Mouse (Mus musculus) mouse embryonic stem cell (cell line): Measurements from ENCODE around the gene Echdc3.

ENCODE experiments used
- in situ Hi-C, 2 experiments: fragments of 300-500 bp; cut with MboI; formaldehyde crosslinking; loops; 1 replicate in 1 of 2; 3 replicates in 1 of 2; pipeline ENCODE4 v1.14.3; 2019 to 2020; ENCODE audit warnings: low sequenced_read_pairs in 2 of 2, low pct_unique_long_range_greater_than_20kb in 1 of 2, mixed read lengths in 1 of 2; ENCODE audit not compliant: unreplicated experiment in 1 of 2

Gene Echdc3

DNA sequence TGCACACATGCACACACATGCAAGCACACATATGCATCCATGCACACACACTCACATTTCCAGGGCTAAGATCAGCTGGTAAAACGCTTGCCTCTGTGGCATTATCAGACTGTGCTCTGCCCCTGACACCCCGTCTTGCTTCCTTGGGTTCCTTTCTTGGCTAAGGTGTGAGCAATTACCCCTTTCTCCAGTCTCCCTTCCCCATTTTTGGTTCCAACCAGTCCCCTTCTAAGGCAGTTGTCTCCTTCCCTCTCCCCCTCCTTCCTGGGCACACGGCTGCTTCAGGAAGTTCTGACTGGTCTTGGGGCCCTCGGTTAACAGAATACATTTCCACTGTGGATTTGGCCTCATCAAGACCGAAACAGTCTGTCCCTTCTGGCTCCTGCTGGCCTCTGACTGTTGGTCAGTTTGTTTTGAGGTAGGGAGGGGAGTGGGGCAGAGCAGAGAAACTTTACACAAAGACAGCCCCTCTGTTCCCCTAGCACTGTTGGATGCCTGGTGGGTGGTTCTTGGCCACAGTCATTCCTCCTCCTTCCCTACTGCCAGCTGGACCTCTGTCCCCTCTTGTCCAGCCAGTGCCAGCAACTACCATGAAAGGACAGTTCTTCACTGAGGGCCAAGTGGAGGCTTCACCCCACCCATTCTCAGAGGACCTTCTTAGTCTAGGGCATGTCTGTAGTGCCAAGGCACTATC is 16.9 kb upstream of the Echdc3 start:
- in situ Hi-C loops = no loop called here

GRCm38 (mm10) chr2:6227059-6227445 is 14.2 kb upstream of the Echdc3 start:
- in situ Hi-C loops = no loop called here

DNA sequence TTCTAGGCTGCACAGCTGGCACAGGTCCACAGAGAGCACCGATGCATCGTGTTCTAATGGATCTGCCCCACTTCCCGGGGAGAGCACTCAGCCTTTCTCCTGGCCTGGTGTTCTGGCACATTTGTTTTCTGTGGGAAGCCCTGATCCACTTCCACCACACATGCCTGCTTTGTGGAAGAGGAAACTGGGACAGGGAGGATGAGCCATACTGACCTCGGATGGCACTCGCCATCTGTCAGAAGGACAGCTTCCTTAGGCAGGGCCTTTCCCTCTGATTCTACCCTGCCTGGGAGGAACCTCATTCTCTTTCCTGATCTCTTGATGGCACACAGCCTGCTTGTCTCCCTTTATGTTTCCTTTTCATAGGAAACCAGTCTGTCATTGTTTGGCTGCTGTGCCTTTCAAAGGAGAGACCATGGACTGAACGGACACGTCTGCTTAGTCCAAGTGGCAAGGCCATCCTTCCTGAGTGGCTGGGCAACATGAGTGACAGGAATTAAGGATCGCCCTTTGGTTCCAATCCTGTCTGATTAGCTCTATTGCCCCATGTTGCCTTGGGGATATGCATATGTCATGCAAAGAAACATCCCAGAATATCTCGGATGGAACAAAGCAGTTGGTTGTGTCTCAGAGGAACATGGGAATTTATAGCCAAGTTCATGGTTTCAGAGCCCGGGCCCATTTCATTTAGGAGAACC is 13.7 kb upstream of the Echdc3 start:
- in situ Hi-C loops = no loop called here

- in situ Hi-C loops = loop anchor here in 1 of 2 experiments (5.0 kb wide), 1 partner anchor 187 kb away; no protein-coding TSS in a partner anchor
Measured at GRCm38 (mm10) chr2:6220141-6220805, 7.4 kb upstream of the Echdc3 start.

DNA sequence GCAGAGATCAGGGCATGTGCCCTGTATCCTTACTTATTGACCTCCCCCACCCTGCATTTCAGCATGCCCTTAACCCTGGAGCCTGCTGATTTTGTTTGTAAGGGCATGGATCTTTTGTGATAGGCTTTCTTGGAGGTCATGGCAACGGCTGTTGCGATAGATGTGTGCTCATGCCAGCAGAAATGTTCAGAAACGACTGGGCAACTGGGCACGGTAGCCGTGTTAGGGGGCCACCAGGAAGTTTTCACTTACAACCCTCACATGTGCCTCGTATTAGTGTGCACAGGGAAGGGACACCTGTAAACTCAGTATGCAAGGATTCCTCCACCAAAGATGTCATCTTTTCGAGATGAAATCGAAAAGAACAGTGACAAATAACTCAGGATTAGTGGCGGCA is 508 bp downstream of the Echdc3 start:
- in situ Hi-C loops = loop anchor here in 1 of 2 experiments (10.0 kb wide), 1 partner anchor 192 kb away; no protein-coding TSS in a partner anchor

DNA sequence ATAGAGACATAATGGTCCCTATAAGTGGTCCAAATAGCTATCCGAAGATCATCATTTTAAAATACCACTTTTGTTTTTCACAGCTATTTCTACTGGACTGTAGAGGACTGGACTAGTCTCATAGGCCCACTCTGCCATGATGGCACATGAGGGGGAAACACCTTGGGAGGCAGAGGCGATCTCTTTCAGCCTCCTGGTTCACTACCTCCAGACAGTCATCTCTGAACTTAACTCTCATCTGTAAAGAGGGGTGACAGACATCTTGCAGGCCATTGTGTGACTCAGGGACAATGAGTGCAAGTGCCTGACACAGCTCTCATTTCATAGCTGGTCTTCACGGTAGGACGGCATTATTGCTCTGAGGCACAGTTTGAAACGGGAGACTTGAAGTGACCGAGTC is 2.0 kb downstream of the Echdc3 start:
- in situ Hi-C loops = loop anchor here in 1 of 2 experiments (10.0 kb wide), 1 partner anchor 194 kb away; no protein-coding TSS in a partner anchor

DNA sequence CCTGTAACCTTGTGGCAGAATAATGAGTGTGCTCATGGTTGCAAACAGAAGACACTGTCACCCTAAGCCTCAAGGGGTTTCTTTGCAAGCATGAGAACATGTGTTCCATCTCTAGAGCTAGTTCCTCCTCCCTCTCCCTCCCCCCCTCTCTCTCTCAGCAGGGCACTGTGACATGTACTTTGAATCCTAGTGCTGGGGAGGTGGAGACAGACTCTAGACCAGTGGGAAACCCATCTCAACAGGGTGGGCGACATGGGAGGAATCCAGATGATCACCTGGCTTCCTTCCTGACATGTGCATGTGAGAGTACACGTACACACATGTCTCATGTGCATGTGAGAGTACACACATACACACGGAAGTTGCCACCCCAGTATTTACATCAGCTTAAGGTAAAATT is 3.1 kb downstream of the Echdc3 start:
- in situ Hi-C loops = loop anchor here in 1 of 2 experiments (10.0 kb wide), 1 partner anchor 195 kb away; no protein-coding TSS in a partner anchor

GRCm38 (mm10) chr2:6209116-6209515 is 3.7 kb downstream of the Echdc3 start:
- in situ Hi-C loops = no loop called here

GRCm38 (mm10) chr2:6207736-6208135 is 5.1 kb downstream of the Echdc3 start:
- in situ Hi-C loops = no loop called here

- in situ Hi-C loops = loop anchor here in 1 of 2 experiments (10.0 kb wide), 1 partner anchor 278 kb away; no protein-coding TSS in a partner anchor
Measured at GRCm38 (mm10) chr2:6196363-6196973, 16.4 kb downstream of the Echdc3 start.

DNA sequence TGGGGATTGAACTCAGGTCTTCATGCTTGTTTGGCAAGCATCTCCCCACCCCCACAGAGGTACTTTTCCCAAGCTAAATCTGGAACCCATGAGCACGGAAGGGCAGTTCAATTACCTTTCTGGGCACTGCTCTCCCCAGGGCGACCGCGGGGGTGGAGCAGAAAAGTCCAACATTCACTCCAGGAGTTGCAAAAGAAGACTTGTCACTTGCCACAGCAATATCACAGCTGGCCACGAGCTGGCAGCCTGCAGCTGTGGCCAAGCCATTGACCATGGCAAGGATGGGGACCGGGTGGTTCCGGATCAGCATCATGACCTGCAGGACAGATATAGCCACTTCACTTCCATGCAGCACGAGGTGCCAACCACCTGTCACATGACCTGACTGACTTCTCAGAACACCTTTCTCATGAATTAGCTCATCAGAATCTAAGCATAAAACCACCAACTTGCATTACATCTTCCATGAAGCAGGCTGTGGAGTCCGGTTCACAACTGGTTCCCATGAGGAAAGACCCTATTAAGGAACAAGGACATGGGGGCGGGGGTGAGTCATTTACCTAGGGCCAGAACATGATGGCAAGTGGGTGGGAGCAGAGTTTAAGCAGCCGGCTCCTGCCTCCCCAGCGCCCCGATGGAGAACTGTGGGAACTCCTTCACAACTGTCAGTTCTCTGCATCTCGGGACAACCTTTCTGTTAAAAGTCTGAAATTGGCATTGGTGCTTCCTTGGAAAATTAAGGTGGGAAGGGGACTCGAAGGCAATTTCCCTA is 17.2 kb downstream of the Echdc3 start:
- in situ Hi-C loops = loop anchor here in 1 of 2 experiments (10.0 kb wide), 1 partner anchor 279 kb away; no protein-coding TSS in a partner anchor

- in situ Hi-C loops = loop anchor here in 1 of 2 experiments (10.0 kb wide), 1 partner anchor 280 kb away; no protein-coding TSS in a partner anchor
Measured at GRCm38 (mm10) chr2:6194497-6194896, 18.3 kb downstream of the Echdc3 start.

DNA sequence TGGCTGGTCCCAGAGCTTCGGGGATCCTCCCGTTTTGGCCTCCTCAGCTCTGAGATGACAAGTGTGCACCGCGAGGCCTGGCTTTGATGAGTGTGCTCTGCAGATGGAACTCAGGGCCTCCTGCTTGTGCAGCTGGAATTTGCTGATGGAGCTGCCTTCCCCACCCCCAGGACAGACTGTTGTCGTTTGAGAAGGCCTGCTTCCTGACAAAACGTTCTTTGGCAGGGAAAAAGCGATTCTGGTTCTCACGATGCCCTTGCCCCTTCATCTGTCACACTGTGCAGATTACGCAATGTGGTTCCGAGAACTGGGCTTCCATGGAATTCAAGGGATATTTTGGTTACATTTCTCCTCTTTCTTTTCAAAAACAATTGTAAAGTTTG is 19.3 kb downstream of the Echdc3 start:
- in situ Hi-C loops = loop anchor here in 1 of 2 experiments (10.0 kb wide), 1 partner anchor 281 kb away; no protein-coding TSS in a partner anchor

- in situ Hi-C loops = loop anchor here in 1 of 2 experiments (10.0 kb wide), 1 partner anchor 282 kb away; no protein-coding TSS in a partner anchor
Measured at GRCm38 (mm10) chr2:6192820-6193590, 19.8 kb downstream of the Echdc3 start.

DNA sequence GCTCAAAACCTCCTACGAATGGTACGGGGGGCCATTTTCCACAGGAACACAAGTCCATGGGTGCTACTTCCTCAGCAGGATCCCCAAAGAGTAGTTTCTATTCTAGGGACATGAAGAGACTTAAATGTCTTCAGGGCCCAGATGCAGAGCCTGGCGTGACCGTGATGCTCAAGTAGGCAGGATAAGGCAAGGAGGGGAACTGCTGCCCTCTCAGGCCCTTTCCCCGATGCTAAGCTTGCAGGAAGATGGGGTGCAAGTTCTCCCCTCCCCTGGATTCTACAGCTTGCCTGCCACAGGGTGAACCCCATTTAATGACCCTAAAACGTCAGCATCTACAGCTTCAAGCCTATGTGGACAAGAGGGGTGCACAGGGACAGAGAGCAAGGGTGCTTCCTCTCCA is 22.8 kb downstream of the Echdc3 start:
- in situ Hi-C loops = loop anchor here in 1 of 2 experiments (10.0 kb wide), 1 partner anchor 285 kb away; no protein-coding TSS in a partner anchor

DNA sequence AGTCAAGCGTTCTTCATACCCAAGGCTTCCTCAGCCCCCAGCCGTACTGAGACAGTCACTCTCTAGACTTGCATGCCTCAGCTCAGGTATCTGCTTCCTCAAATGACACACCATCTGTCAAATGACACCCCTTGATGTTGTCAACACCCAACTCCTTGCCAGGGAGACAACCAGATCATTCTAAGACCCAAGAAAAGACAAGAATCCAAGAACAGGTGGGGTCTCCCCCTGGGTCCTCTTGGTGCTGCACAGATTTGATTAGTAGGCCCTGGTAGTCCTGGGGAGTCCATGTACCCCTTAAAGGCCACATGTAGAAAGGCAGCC is 23.2 kb downstream of the Echdc3 start:
- in situ Hi-C loops = no loop called here
